Mouse (Mus musculus): ENCODE data around the gene Fam19a3. TPM values are rescaled to one million over a fixed set of nuclear protein-coding genes. Genes with fewer than 3 reads are reported as not detected.
A peak's percentile ranks its signal among the peaks of the same experiment; 100 is the strongest.
"Not testable (repeated sequence)": the region's sequence is repeated elsewhere in the genome, so short reads cannot be mapped to it uniquely, and the experiment has no call there.

Fam19a3 gene
- polyA plus RNA-seq (2015; fragmentation: Nextera tagmentation; extraction: Ambion mirVana), result not detected in 2 replicates

- Histone ChIP-seq H3K9ac (replicated peaks) (peak within 1 kb of the TSS; percentile 61), H3K36me3 (no peaks in the 10 kb centered on the region), H3K4me2 (replicated peaks) (peak within 1 kb of the TSS; percentile 77), H3K9me3 (no peaks in the 10 kb centered on the region), H3K27me3 (peaks cover 100% of the 10 kb centered on the region), H3K27ac (no peak within 1 kb of the TSS), H3K4me1 (replicated peaks) (peaks cover 20% of the 10 kb centered on the region), H3K4me3 (replicated peaks) (peak within 1 kb of the TSS; percentile 46)
- 2% methylated on average over 26 of the region's 26 CpGs for WGBS
- peak; percentile 15 for ATAC-seq
Measured at GRCm38 (mm10) chr3:104781471-104781903, at the start of gene Fam19a3. Gene Fam19a3 (minus strand): TSS chr3:104781840.

- peaks cover 14% of the 10 kb centered on the region for H3K4me1 ChIP-seq (replicated peaks)
- no peaks in the 10 kb centered on the region for H3K27me3 ChIP-seq
- no peak for ATAC-seq
- no peak overlapping the region for H3K4me3 ChIP-seq (replicated peaks)
- no peak overlapping the region for H3K4me2 ChIP-seq (replicated peaks)
- H3K27ac ChIP-seq, result no peak overlapping the region
- no peak overlapping the region for H3K9ac ChIP-seq (replicated peaks)
- H3K9me3 ChIP-seq, result no peaks in the 10 kb centered on the region
- peaks cover 30% of the 10 kb centered on the region for H3K36me3 ChIP-seq
- WGBS, result 88% methylated on average over 3 of the region's 3 CpGs
Measured at GRCm38 (mm10) chr3:104822413-104822812, 40.8 kb upstream of the Fam19a3 start.

GRCm38 (mm10) chr3:104820426-104820825 lies 38.8 kb upstream of the Fam19a3 start:
- no peak overlapping the region for H3K4me2 ChIP-seq (replicated peaks)
- no peaks in the 10 kb centered on the region for H3K9me3 ChIP-seq
- no peak for ATAC-seq
- no peak overlapping the region for H3K27ac ChIP-seq
- H3K4me3 ChIP-seq (replicated peaks), result no peak overlapping the region
- H3K9ac ChIP-seq (replicated peaks), result no peak overlapping the region
- 39% methylated on average over 1 of the region's 1 CpGs for WGBS
- peaks cover 22% of the 10 kb centered on the region for H3K4me1 ChIP-seq (replicated peaks)
- H3K36me3 ChIP-seq, result peaks cover 15% of the 10 kb centered on the region
- no peaks in the 10 kb centered on the region for H3K27me3 ChIP-seq

- 5% methylated on average over 3 of the region's 3 CpGs for WGBS
- Histone ChIP-seq H3K36me3 (peaks cover 11% of the 10 kb centered on the region), H3K9ac (replicated peaks) (no peak overlapping the region; the same call in 1 of the 2 replicates), H3K4me3 (replicated peaks) (peak overlapping the region; percentile 70), H3K27ac (no peak overlapping the region), H3K4me2 (replicated peaks) (peak overlapping the region; percentile 100), H3K4me1 (replicated peaks) (peaks cover 22% of the 10 kb centered on the region), H3K9me3 (no peaks in the 10 kb centered on the region), H3K27me3 (no peaks in the 10 kb centered on the region)
- ATAC-seq, result no peak
Measured at GRCm38 (mm10) chr3:104818749-104819134, 37.1 kb upstream of the Fam19a3 start.

GRCm38 (mm10) chr3:104817991-104818748 lies 36.5 kb upstream of the Fam19a3 start, which contains the start of gene Mov10:
Gene Mov10 (minus strand): TSS chr3:104818563.
- under 1% methylated on average over 40 of the region's 40 CpGs for WGBS
- Histone ChIP-seq H3K27me3 (no peaks in the 10 kb centered on the region), H3K36me3 (peaks cover 11% of the 10 kb centered on the region), H3K4me2 (replicated peaks) (peak within 1 kb of the TSS; percentile 100), H3K9me3 (no peaks in the 10 kb centered on the region), H3K4me1 (replicated peaks) (peaks cover 22% of the 10 kb centered on the region), H3K27ac (no peak within 1 kb of the TSS), H3K9ac (replicated peaks) (peak within 1 kb of the TSS; percentile 85), H3K4me3 (replicated peaks) (peak within 1 kb of the TSS; percentile 70)
- ATAC-seq, result peak; percentile 82

- H3K9ac ChIP-seq (replicated peaks), result peak overlapping the region; percentile 85
- peak overlapping the region; percentile 70 for H3K4me3 ChIP-seq (replicated peaks)
- under 1% methylated on average over 45 of the region's 46 CpGs for WGBS
- no peak overlapping the region for H3K27ac ChIP-seq
- H3K4me2 ChIP-seq (replicated peaks), result peak overlapping the region; percentile 100
- peaks cover 9% of the 10 kb centered on the region for H3K36me3 ChIP-seq
- H3K9me3 ChIP-seq, result no peaks in the 10 kb centered on the region
- peak; percentile 90 for ATAC-seq
- H3K27me3 ChIP-seq, result no peaks in the 10 kb centered on the region
- H3K4me1 ChIP-seq (replicated peaks), result peaks cover 22% of the 10 kb centered on the region
Measured at GRCm38 (mm10) chr3:104817481-104817990, 35.9 kb upstream of the Fam19a3 start.

GRCm38 (mm10) chr3:104816130-104816529 lies 34.5 kb upstream of the Fam19a3 start:
- peaks cover 1% of the 10 kb centered on the region; the same call in 1 of the 2 replicates for H3K36me3 ChIP-seq
- H3K4me3 ChIP-seq (replicated peaks), result no peak overlapping the region
- no peaks in the 10 kb centered on the region for H3K27me3 ChIP-seq
- H3K9me3 ChIP-seq, result no peaks in the 10 kb centered on the region
- no peak for ATAC-seq
- no peak overlapping the region for H3K27ac ChIP-seq
- WGBS, result 97% methylated on average over 7 of the region's 7 CpGs
- no peak overlapping the region for H3K4me2 ChIP-seq (replicated peaks)
- H3K9ac ChIP-seq (replicated peaks), result no peak overlapping the region
- peaks cover 22% of the 10 kb centered on the region for H3K4me1 ChIP-seq (replicated peaks)

- no peak overlapping the region for H3K4me2 ChIP-seq (replicated peaks)
- H3K9me3 ChIP-seq, result no peaks in the 10 kb centered on the region
- no peaks in the 10 kb centered on the region for H3K36me3 ChIP-seq
- no peak overlapping the region for H3K9ac ChIP-seq (replicated peaks)
- 76% methylated on average over 2 of the region's 2 CpGs for WGBS
- H3K4me1 ChIP-seq (replicated peaks), result peaks cover 22% of the 10 kb centered on the region
- no peak overlapping the region for H3K27ac ChIP-seq
- no peak for ATAC-seq
- H3K27me3 ChIP-seq, result no peaks in the 10 kb centered on the region
- H3K4me3 ChIP-seq (replicated peaks), result no peak overlapping the region
Measured at GRCm38 (mm10) chr3:104815346-104815745, 33.7 kb upstream of the Fam19a3 start.

GRCm38 (mm10) chr3:104814746-104815145 lies 33.1 kb upstream of the Fam19a3 start:
- H3K36me3 ChIP-seq, result no peaks in the 10 kb centered on the region
- peaks cover 22% of the 10 kb centered on the region for H3K4me1 ChIP-seq (replicated peaks)
- no peaks in the 10 kb centered on the region for H3K27me3 ChIP-seq
- ATAC-seq, result no peak
- no peaks in the 10 kb centered on the region for H3K9me3 ChIP-seq
- H3K4me3 ChIP-seq (replicated peaks), result no peak overlapping the region
- no peak overlapping the region for H3K4me2 ChIP-seq (replicated peaks)
- WGBS, result 97% methylated on average over 1 of the region's 1 CpGs
- H3K9ac ChIP-seq (replicated peaks), result no peak overlapping the region
- H3K27ac ChIP-seq, result no peak overlapping the region

GRCm38 (mm10) chr3:104813227-104813626 lies 31.6 kb upstream of the Fam19a3 start:
- H3K27ac ChIP-seq; H3K4me3 ChIP-seq (replicated peaks); H3K9me3 ChIP-seq; H3K4me2 ChIP-seq (replicated peaks); H3K9ac ChIP-seq (replicated peaks); H3K36me3 ChIP-seq; H3K27me3 ChIP-seq; ATAC-seq: not testable (repeated sequence)
- H3K4me1 ChIP-seq (replicated peaks), result peaks cover 12% of the 10 kb centered on the region
- 92% methylated on average over 7 of the region's 7 CpGs for WGBS

GRCm38 (mm10) chr3:104812254-104812653 lies 30.6 kb upstream of the Fam19a3 start:
- no peaks in the 10 kb centered on the region for H3K9me3 ChIP-seq
- H3K4me3 ChIP-seq (replicated peaks), result no peak overlapping the region
- no peak overlapping the region for H3K4me2 ChIP-seq (replicated peaks)
- no peaks in the 10 kb centered on the region for H3K36me3 ChIP-seq
- peaks cover 6% of the 10 kb centered on the region for H3K4me1 ChIP-seq (replicated peaks)
- ATAC-seq, result no peak
- H3K27me3 ChIP-seq, result no peaks in the 10 kb centered on the region
- no peak overlapping the region for H3K9ac ChIP-seq (replicated peaks)
- H3K27ac ChIP-seq, result no peak overlapping the region
- WGBS, result 83% methylated on average over 4 of the region's 4 CpGs

GRCm38 (mm10) chr3:104811752-104812151 lies 30.1 kb upstream of the Fam19a3 start:
- Histone ChIP-seq H3K36me3 (no peaks in the 10 kb centered on the region), H3K27ac (no peak overlapping the region), H3K27me3 (no peaks in the 10 kb centered on the region), H3K9me3 (no peaks in the 10 kb centered on the region), H3K4me1 (replicated peaks) (peaks cover 1% of the 10 kb centered on the region; the same call in 1 of the 2 replicates), H3K4me2 (replicated peaks) (no peak overlapping the region), H3K4me3 (replicated peaks) (no peak overlapping the region), H3K9ac (replicated peaks) (no peak overlapping the region)
- ATAC-seq, result no peak
- 8% methylated on average over 3 of the region's 3 CpGs for WGBS
